Mouse (Mus musculus) MEL (cell line): ENCODE measurements around the gene Sowahb.

Source experiments
- CHD2 ChIP-seq: IDR thresholded peaks from 2 replicates; pipeline ENCODE4 v1.6.1; 2011; ENCODE audit warnings: low read length, improper control_type of control experiment
- CTCF ChIP-seq, 3 experiments: IDR thresholded peaks in 2 of 3; conservative IDR thresholded peaks in 1 of 3; 2 replicates each; pipeline ENCODE4 v1.5.1; 2011 to 2012; ENCODE audit warnings: low read length in 3 of 3, low read depth in 2 of 3, mild to moderate bottlenecking in 2 of 3, improper control_type of control experiment in 1 of 3, inconsistent platforms in 1 of 3, mixed read lengths in 1 of 3, moderate library complexity in 1 of 3; ENCODE audit not compliant: control insufficient read depth in 1 of 3, insufficient read depth in 1 of 3, poor library complexity in 1 of 3, severe bottlenecking in 1 of 3
- ELF1 ChIP-seq: IDR thresholded peaks from 2 replicates; pipeline ENCODE4 v1.6.1; 2014; ENCODE audit warnings: low read depth, mild to moderate bottlenecking, inconsistent platforms, low read length, improper control_type of control experiment, moderate library complexity
- MAFK ChIP-seq: IDR thresholded peaks from 2 replicates; pipeline ENCODE4 v1.6.1; 2011; ENCODE audit warnings: low read depth, mild to moderate bottlenecking, low read length, improper control_type of control experiment, borderline replicate concordance
- MYC ChIP-seq: IDR thresholded peaks from 2 replicates; pipeline ENCODE4 v1.6.1; 2011; ENCODE audit warnings: low read depth, mild to moderate bottlenecking, low read length, improper control_type of control experiment, moderate library complexity
- NELFE ChIP-seq: IDR thresholded peaks from 2 replicates; pipeline ENCODE4 v1.6.1; 2011; ENCODE audit warnings: low read depth, low read length, improper control_type of control experiment
- POLR2A ChIP-seq, 2 experiments: IDR thresholded peaks; 2 replicates each; pipeline ENCODE4 v1.6.1; 2011 to 2012; ENCODE audit warnings: low read length in 2 of 2, mild to moderate bottlenecking in 2 of 2, control low read depth in 1 of 2, improper control_type of control experiment in 1 of 2, low read depth in 1 of 2, moderate library complexity in 1 of 2; ENCODE audit not compliant: control insufficient read depth in 1 of 2, insufficient read depth in 1 of 2, poor library complexity in 1 of 2
- TAL1 ChIP-seq: IDR thresholded peaks from 2 replicates; pipeline ENCODE4 v1.6.1; 2012; ENCODE audit warnings: mild to moderate bottlenecking, inconsistent platforms, low read length, moderate library complexity, mixed read lengths
- UBTF ChIP-seq: IDR thresholded peaks from 2 replicates; pipeline ENCODE4 v1.6.1; 2012; ENCODE audit warnings: low read depth, mild to moderate bottlenecking, inconsistent platforms, low read length, improper control_type of control experiment, moderate library complexity, borderline replicate concordance; ENCODE audit not compliant: insufficient read depth
- USF1 ChIP-seq: IDR thresholded peaks from 2 replicates; pipeline ENCODE4 v1.6.1; 2014; ENCODE audit warnings: low read depth, mild to moderate bottlenecking, inconsistent platforms, low read length, improper control_type of control experiment, moderate library complexity
- ZNF384 ChIP-seq: IDR thresholded peaks from 2 replicates; pipeline ENCODE4 v1.6.1; 2012; ENCODE audit warnings: low read depth, mild to moderate bottlenecking, inconsistent platforms, low read length, improper control_type of control experiment

DNA sequence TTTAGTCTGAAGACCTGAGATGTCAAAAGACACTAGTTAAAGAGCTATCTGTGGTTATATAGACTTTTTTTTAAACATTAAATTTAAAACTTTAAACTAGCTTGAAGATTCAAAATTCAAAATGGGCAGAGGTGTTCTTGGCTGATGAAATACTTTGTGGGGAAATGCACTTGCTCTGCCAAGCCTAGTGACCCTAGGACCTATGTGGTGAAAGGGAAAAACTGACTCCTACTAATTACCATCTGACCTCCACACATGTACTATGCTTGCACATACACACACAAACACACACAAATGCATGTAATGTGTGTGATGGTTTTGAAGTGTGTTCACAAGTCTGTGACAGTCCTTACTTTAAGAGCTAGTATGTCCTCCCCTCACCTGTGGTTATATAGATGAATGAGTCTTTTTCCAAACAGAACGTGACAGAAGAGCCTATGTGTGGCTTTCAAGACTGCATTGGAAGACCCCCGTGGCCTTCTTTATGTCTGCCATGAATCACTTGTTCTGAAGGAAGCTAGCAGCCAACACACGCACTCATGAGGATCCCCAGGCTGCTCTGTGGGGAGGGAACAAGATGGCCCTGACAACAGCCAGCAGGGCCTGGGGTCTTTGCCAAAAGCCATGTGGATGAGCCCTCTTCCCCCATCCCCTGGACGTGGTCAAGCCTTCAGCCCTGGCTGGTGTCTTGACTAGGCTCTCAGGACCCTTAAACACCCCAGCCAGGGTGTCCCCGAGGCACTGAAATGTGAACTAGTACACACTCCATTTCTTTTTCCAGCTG, 11.5 kb downstream of the Sowahb start:
- TF ChIP-seq USF1 (no peak), ELF1 (no peak), CTCF (IDR thresholded peaks at IDR 0.05 in 2 of 3, conservative IDR thresholded peaks at IDR 0.05 in 1 of 3; ENCODE audit: control insufficient read depth in 1 of 3, insufficient read depth in 1 of 3, low read depth in 2 of 3, low read length in 3 of 3, poor library complexity in 1 of 3, severe bottlenecking in 1 of 3) (no peak), NELFE (no peak), POLR2A (IDR thresholded peaks at IDR 0.05; ENCODE audit: control insufficient read depth in 1 of 2, insufficient read depth in 1 of 2, low read depth in 1 of 2, low read length in 2 of 2, poor library complexity in 1 of 2) (no peak), MYC (no peak), CHD2 (no peak), ZNF384 (no peak), UBTF (no peak), MAFK (no peak), TAL1 (no peak)
